Mouse (Mus musculus): ENCODE results near the gene Otx2. TPM values are rescaled to one million over a fixed set of nuclear protein-coding genes. Genes with fewer than 3 reads are reported as not detected.

Gene Otx2
- polyA plus RNA-seq, 1 experiment from 2014 or later: not detected

DNA sequence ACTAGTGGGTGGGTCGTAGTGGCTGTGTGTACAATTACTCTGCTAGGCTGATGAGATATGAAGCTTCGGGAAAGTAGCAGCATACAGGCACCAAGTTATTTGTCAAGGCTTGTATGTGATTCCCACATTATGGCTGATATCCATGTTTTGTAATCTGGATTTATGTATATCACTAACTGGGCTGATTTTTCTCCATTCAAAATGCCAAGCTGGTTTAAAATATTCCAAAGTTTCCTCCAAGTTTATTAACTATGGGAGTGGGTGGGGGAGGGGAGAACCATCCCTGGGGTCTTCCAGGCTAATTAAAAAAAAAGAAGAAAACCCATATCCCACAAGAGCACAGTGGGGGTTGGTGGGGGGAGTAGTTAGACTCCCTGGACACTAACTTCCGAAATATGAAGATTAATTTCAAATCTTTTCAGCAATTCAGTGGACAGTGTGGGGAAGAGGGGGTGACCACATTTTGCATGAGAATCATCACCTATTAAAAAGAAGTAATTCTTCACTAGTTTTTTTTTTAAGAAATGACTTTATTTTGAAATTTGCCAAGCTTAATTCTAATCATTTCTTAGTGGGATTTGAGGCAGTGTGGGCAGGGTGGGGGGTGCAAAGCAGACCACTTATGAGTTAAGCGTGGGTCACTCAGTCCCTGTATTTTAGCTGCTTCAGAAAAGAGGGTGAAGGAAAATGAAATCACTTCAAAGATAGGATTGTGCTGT, 2.7 kb downstream of the Otx2 start:
- Histone ChIP-seq H3K9me3 (ENCODE audit: control insufficient read depth, low read length) (no peaks in the 10 kb centered on the region), H3K27ac (ENCODE audit: low read depth, low read length) (no peak overlapping the region), H3K27me3 (ENCODE audit: control insufficient read depth, insufficient read depth, low read length) (peaks cover 95% of the 10 kb centered on the region), H3K4me3 (ENCODE audit: low read length) (no peak overlapping the region), H3K9ac (ENCODE audit: low read depth, low read length) (no peak overlapping the region), H3K4me1 (ENCODE audit: control insufficient read depth, insufficient read depth, low read length) (no peaks in the 10 kb centered on the region), H3K4me2 (replicated peaks; ENCODE audit: low read depth, low read length) (no peak overlapping the region), H3K36me3 (ENCODE audit: control insufficient read depth, insufficient read depth, low read length) (no peaks in the 10 kb centered on the region)
- 22% methylated on average over 4 of the region's 4 CpGs for whole genome bisulfite sequencing
- ATAC-seq (ENCODE audit: low FRiP score, low TSS enrichment): no peak

DNA sequence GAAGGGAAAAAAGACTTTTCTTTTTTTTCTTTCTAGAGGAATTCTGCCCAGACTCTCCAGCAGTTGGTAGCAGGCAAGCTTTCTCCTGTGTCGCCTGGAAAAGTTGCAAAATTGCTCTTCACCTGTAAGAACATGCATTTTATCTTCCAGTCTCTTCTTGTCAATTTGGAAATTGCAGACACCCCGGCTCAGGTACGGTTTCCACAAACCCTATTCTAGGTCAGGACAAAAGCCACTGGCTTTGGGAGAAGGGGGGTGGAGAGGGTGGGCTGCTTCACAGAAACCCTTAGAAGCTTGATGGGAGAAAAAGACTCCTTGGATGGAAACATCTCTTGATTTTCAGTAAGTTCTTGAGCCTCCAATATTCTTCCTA, 3.4 kb downstream of the Otx2 start:
- Histone ChIP-seq H3K36me3 (ENCODE audit: control insufficient read depth, insufficient read depth, low read length) (no peaks in the 10 kb centered on the region), H3K9me3 (ENCODE audit: control insufficient read depth, low read length) (no peaks in the 10 kb centered on the region), H3K4me1 (ENCODE audit: control insufficient read depth, insufficient read depth, low read length) (no peaks in the 10 kb centered on the region), H3K27ac (ENCODE audit: low read depth, low read length) (no peak overlapping the region), H3K4me3 (ENCODE audit: low read length) (no peak overlapping the region), H3K9ac (ENCODE audit: low read depth, low read length) (no peak overlapping the region), H3K27me3 (ENCODE audit: control insufficient read depth, insufficient read depth, low read length) (peaks cover 95% of the 10 kb centered on the region), H3K4me2 (replicated peaks; ENCODE audit: low read depth, low read length) (no peak overlapping the region)
- 3% methylated on average over 3 of the region's 3 CpGs for WGBS
- ATAC-seq (ENCODE audit: low FRiP score, low TSS enrichment): no peak

DNA sequence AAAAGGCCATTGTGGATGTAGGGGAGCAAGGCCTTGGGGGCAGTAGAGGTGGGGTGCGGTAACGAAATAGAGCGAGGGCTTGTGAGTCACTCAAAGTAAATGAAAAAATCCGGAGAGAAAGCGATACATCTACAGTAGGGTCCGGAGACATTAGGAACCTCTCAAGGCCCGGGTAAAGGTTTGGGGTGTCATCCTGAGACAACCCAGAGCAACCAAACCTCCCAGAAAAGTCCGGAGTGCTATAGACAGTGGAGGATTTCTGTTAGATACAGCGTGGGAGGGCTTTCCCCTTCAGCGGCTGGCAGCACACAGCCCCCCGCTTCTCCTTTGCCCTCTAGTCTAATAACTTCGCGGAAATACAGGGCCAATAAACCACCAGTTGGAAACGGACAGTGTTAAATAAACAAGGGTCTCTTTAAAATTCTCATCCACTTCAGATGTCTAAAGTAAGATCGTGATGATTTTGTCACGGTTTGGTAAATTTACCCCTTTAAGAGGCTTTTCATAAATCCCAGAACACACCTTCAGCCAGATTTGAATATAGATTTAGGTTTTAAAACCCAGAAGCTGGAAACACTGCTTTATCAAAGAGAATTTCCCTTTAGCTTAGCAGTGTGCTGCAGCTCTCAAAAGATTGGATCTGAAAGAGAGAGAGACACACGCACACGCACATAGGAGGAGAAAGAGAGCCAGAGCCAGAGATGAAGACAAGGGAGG, 3.9 kb downstream of the Otx2 start:
- H3K36me3 ChIP-seq (ENCODE audit: control insufficient read depth, insufficient read depth, low read length): no peaks in the 10 kb centered on the region
- no peaks in the 10 kb centered on the region for H3K9me3 ChIP-seq (ENCODE audit: control insufficient read depth, low read length)
- WGBS: 1% methylated on average over 18 of the region's 18 CpGs
- H3K4me2 ChIP-seq (replicated peaks; ENCODE audit: low read depth, low read length): no peak overlapping the region
- ATAC-seq (ENCODE audit: low FRiP score, low TSS enrichment): no peak
- H3K4me1 ChIP-seq (ENCODE audit: control insufficient read depth, insufficient read depth, low read length): no peaks in the 10 kb centered on the region
- peaks cover 96% of the 10 kb centered on the region for H3K27me3 ChIP-seq (ENCODE audit: control insufficient read depth, insufficient read depth, low read length)
- H3K9ac ChIP-seq (ENCODE audit: low read depth, low read length): no peak overlapping the region
- no peak overlapping the region for H3K27ac ChIP-seq (ENCODE audit: low read depth, low read length)
- H3K4me3 ChIP-seq (ENCODE audit: low read length): no peak overlapping the region

DNA sequence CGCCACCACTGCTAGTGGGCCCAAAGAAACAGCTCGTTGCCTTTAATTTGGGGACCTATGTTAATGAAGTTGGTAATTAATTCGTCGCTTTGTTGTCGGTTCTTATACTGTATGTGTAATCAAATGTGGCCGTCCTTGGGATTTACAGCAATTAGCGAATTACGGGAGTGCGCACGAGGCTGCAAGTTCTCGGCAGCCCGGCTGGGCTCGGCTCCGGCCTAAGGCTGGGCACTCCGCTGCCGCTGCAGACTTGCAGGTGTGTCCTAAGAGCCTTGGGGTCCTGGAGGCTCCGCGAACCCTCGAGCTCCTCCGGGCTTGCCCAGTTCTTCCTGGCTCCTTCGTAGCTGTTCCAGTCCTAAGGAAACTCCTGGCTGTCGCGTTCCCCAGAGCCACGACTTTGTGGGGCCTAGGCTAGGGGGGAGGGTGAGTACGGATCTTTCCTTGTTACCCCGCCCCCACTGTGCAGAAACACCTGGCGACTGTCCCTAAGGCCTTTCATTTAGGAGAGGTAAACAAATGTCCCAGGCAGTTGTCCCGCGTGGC, 4.8 kb downstream of the Otx2 start:
- ATAC-seq (ENCODE audit: low FRiP score, low TSS enrichment): no peak
- Histone ChIP-seq H3K4me3 (ENCODE audit: low read length) (no peak overlapping the region), H3K36me3 (ENCODE audit: control insufficient read depth, insufficient read depth, low read length) (no peaks in the 10 kb centered on the region), H3K27me3 (ENCODE audit: control insufficient read depth, insufficient read depth, low read length) (peaks cover 94% of the 10 kb centered on the region), H3K4me2 (replicated peaks; ENCODE audit: low read depth, low read length) (no peak overlapping the region), H3K4me1 (ENCODE audit: control insufficient read depth, insufficient read depth, low read length) (no peaks in the 10 kb centered on the region), H3K9ac (ENCODE audit: low read depth, low read length) (no peak overlapping the region), H3K9me3 (ENCODE audit: control insufficient read depth, low read length) (no peaks in the 10 kb centered on the region), H3K27ac (ENCODE audit: low read depth, low read length) (no peak overlapping the region)
- WGBS: under 1% methylated on average over 29 of the region's 29 CpGs

DNA sequence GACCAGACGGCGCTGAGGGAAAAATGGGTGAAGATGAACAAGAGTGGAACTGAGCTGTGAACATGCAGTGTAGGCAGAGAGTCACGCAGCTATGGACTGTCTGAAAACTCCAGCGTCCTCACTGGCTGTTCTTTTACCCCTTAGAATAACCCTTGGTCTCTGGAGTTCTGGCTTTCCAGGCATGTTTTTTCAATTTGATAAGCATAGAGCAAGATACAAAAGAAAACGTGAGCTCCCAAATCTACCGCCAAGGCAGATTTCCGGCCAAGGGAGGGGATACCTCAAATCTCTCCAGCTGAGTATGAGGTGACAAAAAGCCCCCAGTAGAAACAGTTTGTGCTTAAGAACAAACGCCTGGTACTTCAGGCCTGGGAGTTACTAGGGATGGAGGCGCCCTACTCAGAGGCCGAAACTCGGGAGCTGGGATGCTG, 5.6 kb downstream of the Otx2 start:
- no peaks in the 10 kb centered on the region for H3K36me3 ChIP-seq (ENCODE audit: control insufficient read depth, insufficient read depth, low read length)
- no peak overlapping the region for H3K4me2 ChIP-seq (replicated peaks; ENCODE audit: low read depth, low read length)
- H3K27me3 ChIP-seq (ENCODE audit: control insufficient read depth, insufficient read depth, low read length): peaks cover 88% of the 10 kb centered on the region
- ATAC-seq (ENCODE audit: low FRiP score, low TSS enrichment): no peak
- no peaks in the 10 kb centered on the region for H3K4me1 ChIP-seq (ENCODE audit: control insufficient read depth, insufficient read depth, low read length)
- H3K4me3 ChIP-seq (ENCODE audit: low read length): no peak overlapping the region
- no peak overlapping the region for H3K27ac ChIP-seq (ENCODE audit: low read depth, low read length)
- no peak overlapping the region for H3K9ac ChIP-seq (ENCODE audit: low read depth, low read length)
- no peaks in the 10 kb centered on the region for H3K9me3 ChIP-seq (ENCODE audit: control insufficient read depth, low read length)
- WGBS: 0% methylated on average over 11 of the region's 11 CpGs

DNA sequence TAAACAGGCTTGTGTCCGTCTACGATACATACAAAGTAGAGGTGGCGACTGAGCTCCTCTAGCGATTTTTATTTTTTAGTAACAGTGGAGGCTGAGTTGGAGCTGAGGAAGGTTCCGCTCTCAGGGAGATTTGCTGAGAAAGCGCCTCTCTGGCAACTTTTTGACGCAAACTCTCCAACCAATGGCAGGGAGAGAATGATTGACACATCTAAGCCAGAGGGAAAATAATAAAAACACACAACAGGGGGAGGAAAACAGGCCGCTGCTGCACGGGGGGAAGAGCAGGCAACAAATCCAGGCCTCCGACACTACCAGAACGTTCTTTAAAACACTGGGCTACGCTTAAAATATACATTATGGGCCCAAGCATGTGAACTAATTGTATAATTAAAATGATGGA, 6.2 kb downstream of the Otx2 start:
- Histone ChIP-seq H3K9me3 (ENCODE audit: control insufficient read depth, low read length) (no peaks in the 10 kb centered on the region), H3K27me3 (ENCODE audit: control insufficient read depth, insufficient read depth, low read length) (peaks cover 88% of the 10 kb centered on the region), H3K27ac (ENCODE audit: low read depth, low read length) (no peak overlapping the region), H3K4me2 (replicated peaks; ENCODE audit: low read depth, low read length) (no peak overlapping the region), H3K9ac (ENCODE audit: low read depth, low read length) (no peak overlapping the region), H3K36me3 (ENCODE audit: control insufficient read depth, insufficient read depth, low read length) (no peaks in the 10 kb centered on the region), H3K4me1 (ENCODE audit: control insufficient read depth, insufficient read depth, low read length) (no peaks in the 10 kb centered on the region), H3K4me3 (ENCODE audit: low read length) (no peak overlapping the region)
- no peak for ATAC-seq (ENCODE audit: low FRiP score, low TSS enrichment)
- under 1% methylated on average over 12 of the region's 12 CpGs for WGBS

DNA sequence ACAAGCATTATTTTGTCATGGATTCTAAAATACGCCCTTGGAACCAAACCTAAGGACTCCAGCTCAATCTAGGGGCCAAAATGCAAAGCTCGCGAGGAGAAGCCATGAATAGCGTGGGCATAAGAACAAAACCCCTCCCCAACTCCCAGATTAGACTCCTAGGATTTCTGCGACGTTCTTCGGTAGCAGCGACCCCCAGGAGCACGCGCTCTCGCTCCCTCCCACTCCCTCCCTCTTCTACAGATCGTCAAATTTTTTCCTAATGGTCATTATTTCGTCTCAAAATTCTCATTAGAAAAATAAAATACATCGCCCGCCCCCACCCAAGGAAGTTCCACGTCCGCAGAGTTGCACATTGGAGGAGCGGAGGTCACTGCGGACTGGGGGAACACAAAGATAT, 6.8 kb downstream of the Otx2 start:
- under 1% methylated on average over 19 of the region's 19 CpGs for WGBS
- Histone ChIP-seq H3K36me3 (ENCODE audit: control insufficient read depth, insufficient read depth, low read length) (no peaks in the 10 kb centered on the region), H3K9ac (ENCODE audit: low read depth, low read length) (no peak overlapping the region), H3K27ac (ENCODE audit: low read depth, low read length) (no peak overlapping the region), H3K9me3 (ENCODE audit: control insufficient read depth, low read length) (no peaks in the 10 kb centered on the region), H3K4me2 (replicated peaks; ENCODE audit: low read depth, low read length) (no peak overlapping the region), H3K27me3 (ENCODE audit: control insufficient read depth, insufficient read depth, low read length) (peaks cover 88% of the 10 kb centered on the region), H3K4me1 (ENCODE audit: control insufficient read depth, insufficient read depth, low read length) (no peaks in the 10 kb centered on the region), H3K4me3 (ENCODE audit: low read length) (no peak overlapping the region)
- ATAC-seq (ENCODE audit: low FRiP score, low TSS enrichment): no peak

DNA sequence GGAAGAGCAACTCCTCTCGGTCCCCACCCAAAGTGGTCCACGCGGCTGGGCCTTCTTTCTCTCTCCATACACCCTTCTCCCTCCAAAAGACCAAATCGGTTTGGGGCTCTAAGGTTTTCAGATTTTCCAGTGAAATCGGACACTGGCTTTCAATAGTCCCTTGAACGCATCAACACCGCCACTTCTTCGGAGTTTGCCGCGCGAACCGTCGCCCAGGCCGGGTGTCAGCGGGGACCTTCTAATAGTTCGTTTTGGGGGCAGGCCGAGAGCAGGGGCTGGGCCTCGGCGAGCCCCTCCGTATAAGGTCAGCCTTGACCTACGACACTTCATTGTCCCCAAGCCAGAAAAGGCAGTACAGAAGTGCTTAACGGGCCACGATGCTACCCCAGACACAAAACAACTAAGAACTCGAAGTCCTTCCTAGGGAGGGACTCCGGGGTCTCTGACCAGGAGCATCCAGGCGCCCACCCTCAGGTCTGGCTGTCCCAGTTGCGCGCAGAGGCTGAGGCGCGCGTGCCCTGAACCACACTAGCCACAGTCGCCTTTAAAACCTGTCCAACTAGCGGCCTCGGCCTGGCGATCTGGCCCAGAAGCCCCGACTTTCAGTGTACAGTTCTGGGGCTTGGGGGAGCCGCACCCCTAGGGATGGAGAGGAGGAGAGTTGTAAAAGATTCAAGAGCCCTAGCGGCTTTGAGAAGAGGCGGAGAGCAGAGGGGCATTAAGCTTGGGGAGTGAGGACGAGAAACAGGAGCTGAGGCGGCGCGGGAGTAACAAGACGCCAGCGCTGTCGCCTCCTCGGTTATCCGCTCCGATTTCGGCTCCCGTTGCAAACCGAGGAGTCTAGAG, 7.6 kb downstream of the Otx2 start:
- WGBS: under 1% methylated on average over 52 of the region's 52 CpGs
- no peak overlapping the region for H3K27ac ChIP-seq (ENCODE audit: low read depth, low read length)
- H3K4me3 ChIP-seq (ENCODE audit: low read length): no peak overlapping the region
- peaks cover 88% of the 10 kb centered on the region for H3K27me3 ChIP-seq (ENCODE audit: control insufficient read depth, insufficient read depth, low read length)
- no peaks in the 10 kb centered on the region for H3K36me3 ChIP-seq (ENCODE audit: control insufficient read depth, insufficient read depth, low read length)
- H3K9ac ChIP-seq (ENCODE audit: low read depth, low read length): no peak overlapping the region
- no peak overlapping the region for H3K4me2 ChIP-seq (replicated peaks; ENCODE audit: low read depth, low read length)
- no peaks in the 10 kb centered on the region for H3K9me3 ChIP-seq (ENCODE audit: control insufficient read depth, low read length)
- ATAC-seq (ENCODE audit: low FRiP score, low TSS enrichment): peak; percentile 17; the same call in 1 of the 2 replicates
- no peaks in the 10 kb centered on the region for H3K4me1 ChIP-seq (ENCODE audit: control insufficient read depth, insufficient read depth, low read length)

Data from kidney, embryonic 14.5 days (tissue).